Mouse (Mus musculus) spleen, postnatal 10 days (tissue): ENCODE results near the gene Mrpl43.

Experiments
- DNase-seq, 2 experiments: peaks; one replicate each; pipeline ENCODE4 v3.0.0; 2021 to 2022; ENCODE audit warnings: low spot score in 2 of 2

Gene Mrpl43

DNA sequence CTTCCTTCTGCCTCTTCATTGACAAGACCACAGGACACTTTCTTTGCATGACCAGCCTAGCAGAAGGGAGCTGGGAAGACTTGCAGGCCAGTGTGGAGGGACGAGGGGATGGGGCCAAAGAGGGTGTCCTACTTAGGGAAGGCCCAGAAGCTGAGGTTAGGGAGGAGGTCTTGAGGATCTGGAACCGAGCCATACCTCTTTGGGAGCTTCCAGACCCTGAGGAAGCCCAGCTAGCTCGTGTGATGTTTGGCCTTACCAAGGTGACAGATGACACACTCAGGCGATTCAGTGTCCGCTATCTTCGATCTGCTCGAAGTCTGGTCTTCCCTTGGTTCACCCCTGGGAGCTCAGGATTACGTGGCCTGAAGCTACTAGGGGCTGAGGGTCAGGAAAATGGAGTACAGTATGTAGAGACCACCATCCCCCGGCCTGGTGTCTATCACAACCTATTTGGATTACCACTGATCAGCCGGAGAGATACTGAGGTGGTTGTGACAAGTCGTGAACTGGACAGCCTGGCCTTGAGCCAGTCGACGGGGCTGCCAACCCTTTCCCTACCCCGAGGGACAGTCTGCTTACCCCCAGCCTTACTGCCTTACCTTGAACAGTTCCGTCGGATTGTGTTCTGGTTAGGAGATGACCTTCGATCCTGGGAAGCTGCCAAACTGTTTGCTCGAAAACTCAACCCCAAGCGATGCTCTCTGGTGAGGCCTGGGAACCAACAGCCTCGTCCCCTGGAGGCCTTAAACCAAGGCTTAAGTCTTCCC lies 1.4 kb upstream of the Mrpl43 start:
- DNase-seq: no peak

DNA sequence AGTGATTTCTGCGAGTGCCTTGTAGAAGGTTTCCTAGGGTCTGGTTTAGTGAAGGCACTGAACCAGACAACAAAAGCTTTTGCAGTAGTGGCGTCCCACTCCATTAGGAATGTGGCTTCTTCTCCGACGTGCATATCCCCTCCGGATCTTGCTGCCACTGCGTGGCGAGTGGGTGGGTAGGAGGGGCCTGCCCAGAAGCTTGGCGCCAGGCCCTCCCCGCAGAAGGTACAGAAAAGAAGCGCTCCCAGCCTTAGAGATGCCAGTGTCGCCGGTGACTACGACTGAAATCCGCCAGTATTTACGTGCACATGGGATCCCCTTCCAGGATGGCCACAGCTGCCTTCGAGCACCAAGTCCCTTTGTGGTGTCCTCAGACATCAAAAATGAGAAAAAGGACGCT lies 779 bp upstream of the Mrpl43 start:
- no peak for DNase-seq

DNA sequence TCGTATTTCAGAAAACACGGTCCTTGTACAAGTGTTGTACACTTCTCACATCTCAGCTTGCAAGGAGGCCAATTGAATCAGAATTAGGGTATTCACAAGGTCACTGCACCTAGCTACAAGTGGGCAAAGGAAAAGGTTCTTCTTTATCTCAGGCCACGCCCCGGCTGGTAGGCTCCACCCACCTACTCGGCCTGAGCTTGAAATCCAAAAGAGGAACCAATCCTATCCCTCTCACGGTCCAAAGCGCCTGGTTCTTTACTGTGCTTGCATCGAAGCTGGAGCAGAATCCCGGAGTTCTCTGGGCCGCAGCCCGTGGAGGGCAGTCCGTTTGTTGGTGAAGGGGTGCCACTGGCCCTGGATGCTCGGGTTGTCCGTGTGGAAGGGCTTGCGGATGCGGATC lies 798 bp downstream of the Mrpl43 start, which contains the start of gene Twnk:
Twnk (plus strand) TSS at position 220 of the 400 bp plus-strand sequence.
- peak; percentile 68 to 91 for DNase-seq

DNA sequence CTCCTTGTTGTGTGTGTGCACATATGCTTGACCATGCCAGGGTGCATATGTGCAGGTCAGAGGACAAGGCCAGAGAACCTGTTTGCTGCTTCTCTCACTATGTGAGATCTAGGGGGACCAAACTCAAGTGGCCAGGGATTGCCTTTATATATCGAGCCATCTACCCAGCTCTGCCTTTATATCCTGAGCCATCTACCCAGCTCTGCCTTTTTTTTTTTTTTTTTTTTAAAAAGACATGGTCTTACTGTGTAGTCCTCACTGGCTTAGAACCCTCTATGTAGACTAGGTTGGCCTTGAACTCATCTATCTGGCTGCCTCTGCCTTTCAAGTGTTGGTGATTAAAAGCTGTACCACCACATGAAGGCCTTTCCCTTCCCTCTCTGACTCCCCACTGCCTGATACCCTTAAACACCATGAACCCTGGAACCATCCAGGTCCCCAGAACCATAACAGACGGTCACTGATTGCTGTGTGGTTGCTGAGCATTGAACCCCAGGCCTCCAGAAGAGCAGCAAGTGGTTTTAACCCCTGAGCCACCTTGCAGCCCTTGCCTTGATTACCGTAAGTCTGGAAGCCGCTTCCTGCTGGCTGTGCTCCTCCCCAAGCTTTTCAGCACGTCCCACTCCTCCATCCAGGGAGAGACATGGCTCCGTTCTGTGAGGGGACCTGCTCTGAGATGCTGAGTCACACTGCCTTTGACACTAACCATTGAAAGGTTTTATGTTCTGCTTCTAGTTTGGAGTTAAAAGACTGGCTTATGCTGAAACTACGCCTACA lies 2.3 kb downstream of the Mrpl43 start:
- no peak for DNase-seq

DNA sequence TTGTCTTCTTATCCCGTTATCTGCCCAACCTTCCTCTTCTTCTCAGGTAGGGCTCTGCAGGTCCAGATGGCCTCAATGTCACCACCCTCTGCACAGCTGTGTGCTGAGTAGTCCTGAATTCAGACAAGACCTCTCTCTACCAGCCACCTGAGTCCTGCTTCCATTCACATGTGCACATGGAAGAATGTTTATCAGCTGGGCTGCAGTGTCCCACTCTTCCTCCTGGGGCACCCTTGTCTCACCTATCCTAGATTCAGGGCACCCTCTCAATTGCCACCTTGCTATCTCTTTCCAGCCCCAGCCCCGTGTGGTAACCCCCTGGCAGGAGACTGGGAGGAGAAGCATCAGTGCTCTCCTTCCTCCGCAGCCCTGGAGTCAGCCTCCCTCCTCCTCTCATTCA lies 3.9 kb downstream of the Mrpl43 start:
- DNase-seq: no peak

DNA sequence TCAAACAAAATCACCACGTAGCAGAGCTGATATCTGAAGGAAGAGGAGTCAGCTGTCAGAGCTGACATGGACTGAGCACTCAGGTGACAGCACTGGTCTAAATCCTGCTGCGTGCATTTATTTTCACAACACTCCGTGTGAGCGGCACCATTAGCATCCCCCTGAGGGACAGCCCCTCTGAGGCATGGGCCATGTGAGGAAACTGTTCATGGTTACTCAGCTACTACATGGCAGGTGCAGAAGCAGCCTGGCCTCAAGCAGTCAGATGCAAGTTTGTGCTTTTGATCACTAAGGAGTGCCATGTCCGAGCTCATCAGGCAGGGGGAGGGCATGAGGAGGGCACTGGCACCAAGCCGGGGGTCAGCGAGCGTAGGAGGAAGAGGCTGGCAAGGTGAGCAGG lies 6.6 kb downstream of the Mrpl43 start:
- no peak for DNase-seq

DNA sequence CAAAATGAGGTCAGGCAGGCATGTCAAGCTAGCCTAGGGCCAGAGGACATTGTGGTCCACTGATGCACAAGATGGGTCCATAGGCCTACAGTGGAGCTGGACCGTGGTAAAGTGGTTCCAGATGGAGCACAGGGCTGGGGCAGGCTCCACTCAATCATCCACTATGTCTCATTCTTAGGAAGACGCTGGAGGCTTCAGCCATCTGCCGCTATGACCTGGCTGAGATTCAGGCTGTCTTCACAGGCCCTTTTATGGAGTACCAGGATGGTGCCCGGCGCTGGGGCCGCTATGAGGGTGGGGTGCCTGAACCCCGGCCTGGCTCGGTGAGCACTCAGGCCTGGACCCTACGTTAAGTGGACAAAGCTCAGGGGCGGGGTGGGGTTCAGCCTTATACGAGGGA lies 8.5 kb downstream of the Mrpl43 start:
- no peak for DNase-seq

DNA sequence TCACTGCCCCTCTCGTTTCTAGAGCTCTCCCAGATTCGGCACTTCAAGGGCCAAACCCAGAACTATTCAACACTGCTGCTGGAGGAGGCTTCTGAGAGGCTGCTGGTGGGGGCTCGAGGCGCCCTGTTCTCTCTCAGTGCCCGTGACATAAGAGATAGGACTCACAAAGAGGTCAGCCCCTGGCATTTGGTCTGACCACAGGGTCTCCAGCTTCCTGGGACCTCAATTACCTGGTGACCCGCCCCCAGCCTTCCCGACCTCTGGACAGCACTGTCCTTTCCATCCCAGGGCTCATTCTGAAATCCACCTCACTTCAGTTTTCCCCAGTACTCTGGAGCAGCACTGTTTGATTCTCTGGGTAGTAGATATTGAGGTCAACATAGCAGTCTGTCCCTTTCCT lies 13.5 kb downstream of the Mrpl43 start:
- no peak for DNase-seq

DNA sequence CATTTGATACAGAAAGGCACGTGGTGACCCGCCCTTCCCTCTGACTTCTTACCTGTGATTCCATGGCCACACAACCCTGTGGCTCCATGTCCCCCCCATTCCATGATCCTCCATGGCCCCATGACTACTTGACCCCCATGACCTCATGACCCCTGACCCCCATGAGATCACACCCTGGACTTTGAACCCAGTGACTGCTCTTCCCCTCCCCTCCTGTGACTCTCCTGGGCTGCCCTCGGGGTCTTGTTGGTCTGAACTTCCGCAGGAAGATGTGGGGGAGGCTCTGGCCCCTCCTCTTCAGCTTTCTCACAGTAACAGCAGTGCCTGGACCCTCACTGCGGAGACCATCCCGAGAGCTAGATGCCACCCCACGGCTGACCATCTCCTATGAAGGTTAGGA lies 14.0 kb downstream of the Mrpl43 start:
- no peak for DNase-seq

DNA sequence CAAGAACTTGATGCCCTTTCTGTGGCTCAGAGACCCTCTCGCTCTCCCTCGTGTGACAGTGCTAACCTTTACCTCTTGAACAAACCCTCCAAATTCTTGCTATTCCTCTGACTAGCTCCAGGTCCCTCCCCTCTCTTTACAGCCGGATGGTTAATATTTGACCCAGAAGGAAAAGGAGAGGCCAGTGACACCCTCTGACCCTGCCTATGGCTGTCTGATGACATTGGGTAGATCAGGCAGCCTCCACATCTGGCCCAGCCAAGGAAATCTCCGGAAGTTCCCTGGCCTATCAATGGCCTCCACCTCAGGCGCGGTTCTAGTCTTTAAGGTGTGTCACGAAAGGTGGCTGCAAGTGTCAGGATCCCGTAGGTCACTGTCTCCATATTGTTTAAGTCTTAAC lies 15.2 kb downstream of the Mrpl43 start:
- no peak for DNase-seq

DNA sequence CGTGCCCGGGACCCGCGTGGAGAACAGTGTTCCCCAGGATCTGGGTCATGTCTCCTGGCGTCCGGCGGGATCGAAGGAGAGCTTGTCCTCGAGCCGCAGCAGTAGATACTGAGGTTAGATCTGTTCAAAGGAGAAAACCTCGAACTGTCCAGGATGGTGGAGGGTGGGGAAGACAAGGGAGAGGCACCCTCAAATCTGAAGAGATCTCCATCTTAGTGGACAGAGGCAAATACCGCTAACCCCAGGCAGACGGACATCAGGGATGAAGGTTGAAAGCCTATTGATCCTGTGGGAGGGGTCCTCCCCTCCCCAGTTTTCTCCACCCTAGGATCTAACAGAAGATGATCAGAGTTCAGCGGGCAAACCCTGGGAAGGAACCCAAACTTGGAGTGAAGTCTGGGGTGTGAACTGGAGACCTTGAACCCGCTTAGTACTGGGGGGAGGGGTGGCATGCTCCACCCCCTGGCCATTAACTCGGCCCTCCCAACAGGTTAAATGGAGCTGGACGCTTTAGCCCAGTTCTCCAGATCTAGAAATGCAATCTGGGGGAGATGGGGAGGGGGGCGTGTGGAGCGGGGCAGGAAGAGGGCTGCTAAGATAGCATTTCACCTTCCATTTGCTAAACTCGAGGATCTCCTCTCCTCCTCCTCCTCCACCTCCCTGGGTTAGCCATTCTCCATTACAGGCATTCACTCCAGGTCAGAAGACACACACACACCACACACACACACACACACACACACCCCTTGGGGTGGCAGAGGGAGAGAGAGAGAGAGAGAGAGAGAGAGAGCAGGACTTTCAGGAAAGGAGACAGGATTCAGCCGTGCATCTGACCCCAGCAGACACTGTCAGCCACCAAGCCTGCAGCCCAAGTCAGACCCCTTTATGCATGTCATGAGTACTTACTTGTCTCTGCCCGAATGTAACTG lies 16.4 kb downstream of the Mrpl43 start:
- DNase-seq: no peak

DNA sequence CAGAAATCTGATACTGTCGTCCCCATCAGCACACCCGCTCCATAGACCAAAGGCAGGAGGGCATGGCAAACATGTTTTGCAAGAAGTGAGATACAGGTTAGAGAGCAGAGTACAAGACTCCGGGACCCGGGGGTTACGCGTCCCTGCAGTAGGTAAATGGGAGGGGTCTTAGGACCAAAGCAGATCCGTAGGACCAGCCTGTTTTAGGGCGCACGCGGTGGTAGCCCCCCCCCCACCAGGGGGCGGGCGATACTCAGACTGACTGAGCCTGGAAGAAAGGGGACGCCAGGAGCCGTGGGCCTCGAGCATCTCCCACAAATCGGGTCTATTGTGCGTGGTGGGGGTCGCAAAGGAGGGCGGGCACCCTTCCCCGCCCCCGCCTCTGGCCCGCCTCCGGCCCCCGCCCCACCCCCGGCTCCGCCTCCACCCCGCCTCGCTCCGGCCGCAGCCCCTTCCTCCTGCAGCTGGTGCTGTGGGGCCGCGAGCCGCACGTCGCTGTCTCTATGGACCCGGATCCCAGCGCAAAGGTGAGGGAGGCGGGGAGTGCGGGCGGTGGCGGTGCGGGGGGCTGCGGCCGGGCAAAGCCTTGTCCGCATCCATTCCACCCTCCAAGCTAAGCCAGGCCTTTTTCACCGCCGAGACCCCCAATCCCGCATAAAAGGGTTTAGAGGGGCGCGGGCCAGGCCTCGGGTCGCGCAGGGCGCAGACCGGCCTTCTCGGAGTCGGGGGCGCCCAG lies 17.2 kb downstream of the Mrpl43 start, which contains the start of gene Sema4g:
Sema4g (plus strand) TSS at position 271 of the 736 bp plus-strand sequence.
- peak in 1 of 2 experiments; percentile 44 for DNase-seq

DNA sequence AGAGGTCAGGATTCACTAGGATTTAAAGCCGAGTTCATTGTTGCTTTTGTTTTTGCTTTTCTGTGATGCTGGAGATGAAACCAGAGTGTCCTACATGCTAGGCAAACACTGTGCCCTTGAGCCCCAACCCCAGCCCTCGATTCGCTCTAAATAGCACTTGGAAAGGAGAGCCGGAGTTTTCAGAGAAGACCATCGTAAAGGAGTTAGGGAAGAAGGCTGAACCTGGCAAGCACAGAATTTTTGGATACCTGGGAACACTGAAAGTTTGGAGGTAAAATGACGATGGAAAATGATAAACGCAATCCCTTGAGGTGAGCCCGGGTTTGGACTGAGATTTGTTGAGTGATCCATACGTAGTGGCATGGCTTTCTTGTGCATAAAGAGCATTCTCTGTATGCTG lies 17.9 kb downstream of the Mrpl43 start:
- DNase-seq: no peak

DNA sequence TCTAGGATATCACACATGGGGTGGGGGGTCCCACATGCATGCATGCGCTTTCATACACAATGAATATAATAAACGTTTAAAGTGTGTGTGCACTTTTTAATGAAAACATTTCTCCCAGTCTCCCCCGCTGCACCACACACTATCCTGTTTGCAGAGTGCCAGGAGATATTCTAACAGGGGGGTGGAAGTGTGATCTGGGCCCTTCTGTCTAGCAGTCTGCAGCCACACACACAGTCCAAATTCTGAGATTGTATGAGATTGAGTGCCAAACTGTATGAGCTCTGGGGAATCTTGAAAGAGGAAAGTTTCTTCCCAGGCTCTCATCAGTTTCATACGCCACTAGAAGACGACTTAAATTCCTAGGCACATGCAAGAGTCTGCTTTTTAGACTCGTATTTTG lies 18.4 kb downstream of the Mrpl43 start:
- DNase-seq: no peak

DNA sequence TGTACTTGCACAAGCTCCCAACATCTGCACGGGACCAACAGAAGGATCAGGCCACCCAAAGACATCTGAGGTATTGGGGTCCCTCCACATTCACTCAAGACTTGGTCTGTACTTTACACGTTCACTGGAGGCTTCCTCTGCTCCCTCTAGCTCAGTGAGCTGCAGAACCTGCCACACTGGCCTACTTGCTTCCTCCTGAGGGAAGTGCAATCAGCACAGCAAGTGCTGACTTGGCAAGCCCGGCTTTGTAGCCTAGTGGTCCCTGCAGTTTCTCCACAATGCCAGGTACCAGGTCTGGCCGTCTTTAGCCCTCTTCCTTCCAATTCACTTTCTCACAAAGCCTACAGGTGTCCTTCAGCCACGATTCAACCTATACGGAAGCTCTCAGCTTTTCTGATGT lies 19.2 kb downstream of the Mrpl43 start:
- DNase-seq: no peak

DNA sequence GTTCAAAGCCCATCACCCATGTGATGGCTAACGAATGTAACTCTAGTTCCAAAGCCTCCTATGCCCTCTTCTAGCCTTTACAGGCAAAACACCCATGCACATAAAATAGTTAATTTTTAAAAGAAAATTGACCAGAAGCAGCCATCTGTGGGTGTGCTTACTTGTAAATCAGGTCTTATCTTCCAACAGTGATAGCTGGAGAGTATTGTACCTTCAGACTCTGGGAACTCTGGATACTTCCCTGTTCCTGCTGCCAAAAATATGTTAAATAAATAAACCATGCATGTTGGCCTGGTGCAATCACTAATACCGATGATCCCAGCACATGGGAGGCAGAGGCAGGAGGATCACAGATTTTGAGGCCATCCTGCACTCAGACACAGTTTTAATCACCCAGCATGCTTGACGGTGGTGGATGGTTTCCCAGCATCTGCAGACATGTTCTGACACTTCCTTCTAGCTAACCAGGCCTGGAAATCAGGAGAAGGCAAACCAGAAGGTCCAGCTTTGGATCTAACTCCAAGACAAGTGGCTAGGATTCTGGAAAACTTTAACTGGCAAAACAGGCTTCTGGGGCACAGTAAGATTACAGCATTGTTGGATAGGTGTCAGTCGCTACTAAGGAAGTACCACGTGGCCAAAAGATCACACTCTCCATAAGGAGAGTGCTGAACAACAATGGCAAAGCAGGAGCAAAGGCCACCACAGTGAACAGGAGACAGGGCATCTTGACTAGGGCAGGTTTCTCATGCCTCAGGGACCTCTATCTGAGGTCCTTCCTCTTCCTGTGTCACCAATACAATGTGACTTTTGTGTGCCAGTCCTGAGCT lies 20.9 kb downstream of the Mrpl43 start:
- DNase-seq: no peak

DNA sequence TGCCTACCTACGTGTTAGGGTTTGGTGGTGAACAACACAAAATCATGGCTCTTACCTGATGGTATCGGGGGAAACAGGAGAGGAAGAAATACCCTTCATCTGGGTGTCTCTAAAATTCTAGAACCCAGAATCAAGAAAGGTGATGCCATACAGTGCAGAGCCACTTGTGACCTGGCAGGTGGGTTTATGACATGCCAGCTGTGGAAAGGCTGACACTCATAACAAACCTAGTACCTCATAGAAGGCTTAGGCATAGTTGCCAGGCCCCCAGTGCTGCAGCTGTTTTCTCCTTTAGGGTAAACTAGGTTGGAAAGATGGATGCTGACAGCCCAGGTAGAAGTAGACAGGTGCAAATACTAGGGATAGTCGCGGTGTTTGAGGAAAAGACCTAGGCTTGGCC lies 21.8 kb downstream of the Mrpl43 start:
- DNase-seq: no peak

DNA sequence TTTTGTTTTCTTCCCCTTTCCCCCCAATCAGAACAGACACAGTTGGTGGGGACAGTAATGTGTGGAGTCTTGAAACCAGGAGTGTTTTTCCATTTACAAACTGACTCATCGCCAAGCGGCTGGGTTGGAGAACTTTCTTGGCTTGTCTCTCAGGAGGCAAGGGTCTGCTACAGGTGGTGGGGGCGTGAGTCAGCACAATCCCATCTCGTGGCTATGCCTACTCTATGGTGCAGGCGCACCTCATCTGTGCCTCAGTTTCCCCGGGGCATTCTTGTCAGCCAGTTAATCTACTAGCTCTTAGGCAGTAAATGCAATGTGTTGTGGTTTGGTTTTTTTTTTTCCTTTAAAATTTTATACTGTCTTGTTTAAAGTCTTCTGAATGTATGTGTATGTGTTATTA lies 22.9 kb downstream of the Mrpl43 start:
- no peak for DNase-seq

DNA sequence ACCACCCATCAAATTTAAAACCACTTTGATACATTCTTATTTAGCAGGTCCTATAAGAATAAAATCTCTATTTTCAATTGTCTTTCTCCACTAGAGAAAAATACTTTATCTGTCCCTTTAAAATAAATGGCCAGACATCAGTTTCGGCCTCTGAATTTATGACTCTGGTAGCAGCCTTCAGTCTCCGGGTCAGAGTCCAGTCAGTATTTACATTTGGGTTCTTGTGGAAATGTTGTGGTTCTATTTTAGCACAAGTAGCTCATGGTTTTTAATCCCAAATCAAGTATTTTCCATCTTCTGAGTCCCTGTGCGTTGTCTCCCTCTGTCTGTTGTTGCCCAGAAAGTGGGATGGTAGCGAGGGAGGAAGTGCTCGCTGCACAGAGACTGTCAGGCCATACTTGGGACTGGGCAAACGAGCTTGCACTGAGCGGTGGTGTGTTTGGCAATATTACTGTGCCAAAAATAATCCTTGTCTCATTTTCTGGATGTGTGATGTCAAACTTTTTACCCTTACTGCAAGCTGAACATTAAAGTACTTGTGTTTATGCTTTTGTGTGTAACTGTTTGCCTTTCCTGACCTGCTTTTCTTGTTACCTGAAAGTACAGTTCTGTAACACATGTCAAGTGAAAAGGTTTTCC lies 23.6 kb downstream of the Mrpl43 start:
- no peak for DNase-seq

DNA sequence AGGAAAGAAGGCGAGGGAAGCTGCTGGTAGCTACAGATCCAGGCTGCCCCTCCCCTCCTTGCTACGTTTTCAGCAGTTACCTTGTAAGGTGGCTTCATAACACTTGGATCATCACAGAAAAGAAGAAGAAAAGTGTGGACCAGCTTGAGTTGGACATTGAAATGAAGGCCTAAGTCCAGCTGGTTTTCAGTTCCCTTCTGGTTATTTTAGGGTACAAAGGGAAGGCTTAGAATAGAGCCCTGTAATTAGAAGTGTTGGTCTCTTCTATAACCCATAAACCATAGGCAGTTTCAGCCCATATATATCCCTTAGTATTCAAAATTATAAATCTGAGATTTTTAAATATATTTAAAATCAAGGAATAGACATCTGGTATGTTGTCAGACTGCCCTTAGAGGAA lies 25.5 kb downstream of the Mrpl43 start:
- DNase-seq: no peak
